Comparison of ENCODE assay signal across 15 mouse cellular contexts in the genomic region with DNA sequence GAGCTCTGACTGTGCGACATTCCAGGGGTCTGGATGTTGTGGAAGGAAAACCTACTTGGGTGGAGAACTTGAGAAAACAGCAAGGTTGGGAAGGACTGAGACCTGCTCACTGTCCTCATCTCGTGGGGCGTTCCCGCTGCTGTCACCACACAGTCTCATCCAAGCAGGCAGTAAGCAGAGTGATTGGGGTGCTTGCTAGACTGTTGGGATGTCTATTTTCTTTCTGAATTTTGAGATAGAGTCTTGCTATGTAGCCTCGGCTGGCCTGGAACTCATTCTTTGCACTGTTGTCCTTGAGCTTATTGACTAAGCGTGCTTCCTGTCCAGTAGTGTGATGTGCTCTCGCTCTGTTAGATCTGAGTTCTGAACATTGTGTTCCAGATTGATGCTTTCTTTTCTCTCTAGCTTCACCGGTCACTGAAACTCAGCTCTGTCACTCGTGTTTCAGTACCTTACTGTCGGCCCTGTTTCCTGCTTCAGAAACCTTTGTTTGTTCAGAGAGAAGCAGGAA. TPM values are rescaled to one million over a fixed set of nuclear protein-coding genes. Genes with fewer than 3 reads are reported as not detected.
A peak's percentile ranks its signal among the peaks of the same experiment; 100 is the strongest.
DNase-seq lines count a peak whose midpoint lies in the region; ATAC-seq lines count a peak whose summit lies in the region.
"Had no signal": no experiment of that assay in that cellular context is flagged by ENCODE, and none has a peak within 500 bp of the region (broad histone marks: within the 10 kb centered on the region; RNA-seq: fewer than 3 reads in every experiment).

No protein-coding gene starts in this region.

- no peaks in the 10 kb centered on the region for H3K9me3 ChIP-seq in heart, embryonic 13.5 days
- no peaks in the 10 kb centered on the region for H3K9me3 ChIP-seq in heart, embryonic 11.5 days (replicated peaks; ENCODE audit: control insufficient read depth, low read length)
- H3K9me3 ChIP-seq in liver, embryonic 16.5 days (replicated peaks; ENCODE audit: control insufficient read depth, low read length), result no peaks in the 10 kb centered on the region
- H3K9me3 ChIP-seq in liver, embryonic 12.5 days (replicated peaks), result no peaks in the 10 kb centered on the region
- no peaks in the 10 kb centered on the region for H3K9me3 ChIP-seq in heart, embryonic 14.5 days (ENCODE audit: control insufficient read depth, low read length)
- H3K9me3 ChIP-seq: forebrain, embryonic 12.5 days had no signal

- no peaks in the 10 kb centered on the region for H3K27me3 ChIP-seq in heart, embryonic 13.5 days (replicated peaks)
- no peaks in the 10 kb centered on the region for H3K27me3 ChIP-seq in heart, embryonic 11.5 days (ENCODE audit: control insufficient read depth, insufficient read depth, low read length)
- H3K27me3 ChIP-seq in liver, embryonic 16.5 days (ENCODE audit: control insufficient read depth, insufficient read depth, low read depth, low read length), result no peaks in the 10 kb centered on the region
- H3K27me3 ChIP-seq in liver, embryonic 12.5 days (replicated peaks), result no peaks in the 10 kb centered on the region
- no peaks in the 10 kb centered on the region for H3K27me3 ChIP-seq in heart, embryonic 14.5 days (ENCODE audit: control insufficient read depth, insufficient read depth, low read length)
- H3K27me3 ChIP-seq: forebrain, embryonic 12.5 days had no signal

- H3K27ac ChIP-seq in heart, embryonic 13.5 days (replicated peaks), result peak overlapping the region; percentile 58
- H3K27ac ChIP-seq in heart, embryonic 11.5 days (ENCODE audit: low read depth, low read length), result no peak overlapping the region
- peak overlapping the region; percentile 48 for H3K27ac ChIP-seq in liver, embryonic 16.5 days (ENCODE audit: low read length)
- no peak overlapping the region for H3K27ac ChIP-seq in liver, embryonic 12.5 days
- H3K27ac ChIP-seq in heart, embryonic 14.5 days (replicated peaks in 1 of 2; ENCODE audit: control insufficient read depth in 1 of 2, insufficient read depth in 1 of 2, low read depth in 2 of 2, low read length in 2 of 2), result peak overlapping the region; percentile 12 to 49; a peak in 2 of 4 replicates
- H3K27ac ChIP-seq: forebrain, embryonic 12.5 days had no signal

- H3K4me1 ChIP-seq in heart, embryonic 13.5 days, result peaks cover 18% of the 10 kb centered on the region
- peaks cover 16% of the 10 kb centered on the region; the same call in 1 of the 2 replicates for H3K4me1 ChIP-seq in heart, embryonic 11.5 days (ENCODE audit: control insufficient read depth, insufficient read depth, low read length)
- H3K4me1 ChIP-seq in liver, embryonic 16.5 days (ENCODE audit: control insufficient read depth, low read depth, low read length), result no peaks in the 10 kb centered on the region; the same call in 1 of the 2 replicates
- no peaks in the 10 kb centered on the region; the same call in 1 of the 2 replicates for H3K4me1 ChIP-seq in liver, embryonic 12.5 days
- peaks cover 8 to 15% of the 10 kb centered on the region in 2 experiments; a peak in 3 of 4 replicates for H3K4me1 ChIP-seq in heart, embryonic 14.5 days (ENCODE audit: control insufficient read depth in 2 of 2, insufficient read depth in 2 of 2, low read length in 2 of 2)

- peaks cover 63% of the 10 kb centered on the region for H3K36me3 ChIP-seq in heart, embryonic 13.5 days
- H3K36me3 ChIP-seq in heart, embryonic 11.5 days (ENCODE audit: control insufficient read depth, insufficient read depth, low read length), result peaks cover 7% of the 10 kb centered on the region
- peaks cover 25% of the 10 kb centered on the region for H3K36me3 ChIP-seq in liver, embryonic 16.5 days (ENCODE audit: control insufficient read depth, insufficient read depth)
- peaks cover 93% of the 10 kb centered on the region for H3K36me3 ChIP-seq in liver, embryonic 12.5 days
- peaks cover 51% of the 10 kb centered on the region for H3K36me3 ChIP-seq in heart, embryonic 14.5 days (ENCODE audit: control insufficient read depth, insufficient read depth, low read length)

- peak; percentile 55 to 60 for DNase-seq in adrenal gland, adult (ENCODE audit: inconsistent age in 2 of 2, low spot score in 1 of 2)
- DNase-seq in adrenal gland, postnatal 14 days, result no peak
- DNase-seq: cerebellum, adult 9-11 months; kidney, adult 9 months; lung, postnatal 14 days; thymus, adult 18-20 months had no signal

- H3K4me2 ChIP-seq in heart, embryonic 13.5 days, result no peak overlapping the region
- no peak overlapping the region for H3K4me2 ChIP-seq in heart, embryonic 11.5 days
- H3K4me2 ChIP-seq in liver, embryonic 16.5 days (ENCODE audit: low read depth, low read length), result no peak overlapping the region
- H3K4me2 ChIP-seq in liver, embryonic 12.5 days, result no peak overlapping the region
- no peak overlapping the region for H3K4me2 ChIP-seq in heart, embryonic 14.5 days (ENCODE audit: low read length)
- H3K4me2 ChIP-seq: forebrain, embryonic 12.5 days had no signal

- H3K4me3 ChIP-seq in heart, embryonic 13.5 days, result no peak overlapping the region
- H3K4me3 ChIP-seq in heart, embryonic 11.5 days (ENCODE audit: low read depth, low read length), result no peak overlapping the region
- H3K4me3 ChIP-seq in liver, embryonic 16.5 days (ENCODE audit: low read depth, low read length), result no peak overlapping the region
- no peak overlapping the region for H3K4me3 ChIP-seq in liver, embryonic 12.5 days
- H3K4me3 ChIP-seq in heart, embryonic 14.5 days (ENCODE audit: control insufficient read depth in 1 of 2, insufficient read depth in 1 of 2, low read depth in 1 of 2, low read length in 2 of 2), result no peak overlapping the region
- H3K4me3 ChIP-seq: forebrain, embryonic 12.5 days; myocyte had no signal

- ATAC-seq in heart, embryonic 13.5 days (ENCODE audit: extremely low read depth, insufficient number of reproducible peaks, low FRiP score, low TSS enrichment), result no peak
- no peak for ATAC-seq in heart, embryonic 11.5 days (replicated peaks; ENCODE audit: insufficient number of reproducible peaks, low FRiP score, low TSS enrichment)
- peak; percentile 38 for ATAC-seq in liver, embryonic 16.5 days (ENCODE audit: low read depth)
- no peak for ATAC-seq in liver, embryonic 12.5 days
- no peak for ATAC-seq in heart, embryonic 14.5 days (ENCODE audit: insufficient number of reproducible peaks, insufficient read depth, low FRiP score, low read depth)
- no peak for ATAC-seq in erythroblast, adult 5-6 weeks (replicated peaks; ENCODE audit: low FRiP score, poor library complexity, severe bottlenecking)
- ATAC-seq: inflammation-experienced regulatory T-cells, adult 6 months had no signal

- 65% methylated on average over 10 of the region's 10 CpGs for WGBS in heart, embryonic 13.5 days
- WGBS in heart, embryonic 11.5 days (ENCODE audit: insufficient replicate concordance), result 77% methylated on average over 10 of the region's 10 CpGs
- 77% methylated on average over 10 of the region's 10 CpGs for WGBS in liver, embryonic 16.5 days (ENCODE audit: insufficient replicate concordance)
- 81% methylated on average over 10 of the region's 10 CpGs for WGBS in liver, embryonic 12.5 days (ENCODE audit: insufficient replicate concordance)
- WGBS in heart, embryonic 14.5 days, result 71% methylated on average over 10 of the region's 10 CpGs

- peak overlapping the region; percentile 28; the same call in 1 of the 2 replicates for H3K9ac ChIP-seq in heart, embryonic 13.5 days
- H3K9ac ChIP-seq in heart, embryonic 11.5 days (ENCODE audit: low read depth, low read length), result no peak overlapping the region
- H3K9ac ChIP-seq in liver, embryonic 16.5 days (ENCODE audit: low read depth, low read length), result no peak overlapping the region
- no peak overlapping the region for H3K9ac ChIP-seq in liver, embryonic 12.5 days
- no peak overlapping the region for H3K9ac ChIP-seq in heart, embryonic 14.5 days (ENCODE audit: low read length)
- H3K9ac ChIP-seq: forebrain, embryonic 12.5 days had no signal

RNA-seq across cellular contexts. Expression of a gene that starts 28.7 kb away (rescaled TPM):
- total RNA-seq in adrenal gland, postnatal 14 days (2021), result 21.7 and 23.5 TPM in 2 replicates
- polyA plus RNA-seq in heart, embryonic 13.5 days (2015; fragmentation: Nextera tagmentation; extraction: Ambion mirVana), result 12.8 and 14.2 TPM in 2 replicates
- polyA plus RNA-seq in heart, embryonic 11.5 days (2014; fragmentation: Nextera tagmentation; extraction: Ambion mirVana), result 18.5 and 19.3 TPM in 2 replicates
- polyA plus RNA-seq in liver, embryonic 16.5 days (2015; fragmentation: Nextera tagmentation; extraction: Ambion mirVana), result 16.3 and 18.0 TPM in 2 replicates
- polyA plus RNA-seq in liver, embryonic 12.5 days (2016; fragmentation: Nextera tagmentation; extraction: Ambion mirVana), result 21.6 and 26.0 TPM in 2 replicates
- 12.7 and 15.7 TPM in 2 replicates for polyA plus RNA-seq in heart, embryonic 14.5 days (2014; fragmentation: Nextera tagmentation; extraction: Ambion mirVana)
- 43.2 and 49.3 TPM in 2 replicates for total RNA-seq in erythroblast, adult 5-6 weeks (2015; ENCODE audit: low replicate concordance)
- 54.4 and 64.7 TPM in 2 replicates for total RNA-seq in erythroblast, adult 5-6 weeks (2017; ENCODE audit: low replicate concordance)

RNA-seq across cellular contexts. Expression of a gene that starts 36.8 kb away (rescaled TPM):
- 105 and 107 TPM in 2 replicates for total RNA-seq in adrenal gland, postnatal 14 days (2021)
- 31.3 and 33.8 TPM in 2 replicates for polyA plus RNA-seq in heart, embryonic 13.5 days (2015; fragmentation: Nextera tagmentation; extraction: Ambion mirVana)
- polyA plus RNA-seq in heart, embryonic 11.5 days (2014; fragmentation: Nextera tagmentation; extraction: Ambion mirVana), result 23.6 and 25.7 TPM in 2 replicates
- polyA plus RNA-seq in liver, embryonic 16.5 days (2015; fragmentation: Nextera tagmentation; extraction: Ambion mirVana), result 18.1 and 19.1 TPM in 2 replicates
- polyA plus RNA-seq in liver, embryonic 12.5 days (2016; fragmentation: Nextera tagmentation; extraction: Ambion mirVana), result 21.3 and 22.1 TPM in 2 replicates
- 20.8 and 24.0 TPM in 2 replicates for polyA plus RNA-seq in heart, embryonic 14.5 days (2014; fragmentation: Nextera tagmentation; extraction: Ambion mirVana)
- 12.1 and 19.0 TPM in 2 replicates for total RNA-seq in erythroblast, adult 5-6 weeks (2015; ENCODE audit: low replicate concordance)
- 11.8 and 17.4 TPM in 2 replicates for total RNA-seq in erythroblast, adult 5-6 weeks (2017; ENCODE audit: low replicate concordance)

RNA-seq across cellular contexts. Expression of a gene that starts 37.4 kb away (rescaled TPM):
- total RNA-seq in adrenal gland, postnatal 14 days (2021), result 1.1 and 1.8 TPM in 2 replicates
- polyA plus RNA-seq in heart, embryonic 13.5 days (2015; fragmentation: Nextera tagmentation; extraction: Ambion mirVana), result 2.3 and 3.0 TPM in 2 replicates
- 2.0 and 2.4 TPM in 2 replicates for polyA plus RNA-seq in heart, embryonic 11.5 days (2014; fragmentation: Nextera tagmentation; extraction: Ambion mirVana)
- polyA plus RNA-seq in liver, embryonic 16.5 days (2015; fragmentation: Nextera tagmentation; extraction: Ambion mirVana), result 0.99 and 1.6 TPM in 2 replicates
- 3.3 and 3.5 TPM in 2 replicates for polyA plus RNA-seq in liver, embryonic 12.5 days (2016; fragmentation: Nextera tagmentation; extraction: Ambion mirVana)
- polyA plus RNA-seq in heart, embryonic 14.5 days (2014; fragmentation: Nextera tagmentation; extraction: Ambion mirVana), result 1.5 and 1.7 TPM in 2 replicates
- total RNA-seq in erythroblast, adult 5-6 weeks (2015; ENCODE audit: low replicate concordance), result not detected in 2 replicates
- total RNA-seq in erythroblast, adult 5-6 weeks (2017; ENCODE audit: low replicate concordance), result 0.42 TPM in 1 of 2 replicates, not detected in the other

Comparison
In these comparisons a context has a peak if more than half of its experiments do, and no peak if none do; other contexts are left out.
1. H3K27ac ChIP-seq: peak in heart, embryonic 13.5 days (single experiment), liver, embryonic 16.5 days (single experiment) and heart, embryonic 14.5 days (2 of 2); none in heart, embryonic 11.5 days (single experiment) and liver, embryonic 12.5 days (single experiment).